Mouse (Mus musculus) gastrocnemius, postnatal 10 days (tissue): ENCODE measurements at regions not wholly inside any gene's neighbourhood (a gene's known extent, or its start where the extent isn't known, plus 50 kb on each side); places are given as distances from the start of the nearest gene placed in this dataset.
A peak's percentile ranks its signal among the peaks of the same experiment; 100 is the strongest.
"Not testable (repeated sequence)": the region's sequence is repeated elsewhere in the genome, so short reads cannot be mapped to it uniquely, and the experiment has no call there.

Experiments
- DNase-seq: peaks from one replicate; pipeline ENCODE4 v3.0.0; 2021; ENCODE audit warnings: mixed read lengths

- not testable (repeated sequence) for DNase-seq
These were observed 536.8 kb upstream of the Cntn5 start for GRCm38 (mm10) chr9:11441241-11441997.

DNA sequence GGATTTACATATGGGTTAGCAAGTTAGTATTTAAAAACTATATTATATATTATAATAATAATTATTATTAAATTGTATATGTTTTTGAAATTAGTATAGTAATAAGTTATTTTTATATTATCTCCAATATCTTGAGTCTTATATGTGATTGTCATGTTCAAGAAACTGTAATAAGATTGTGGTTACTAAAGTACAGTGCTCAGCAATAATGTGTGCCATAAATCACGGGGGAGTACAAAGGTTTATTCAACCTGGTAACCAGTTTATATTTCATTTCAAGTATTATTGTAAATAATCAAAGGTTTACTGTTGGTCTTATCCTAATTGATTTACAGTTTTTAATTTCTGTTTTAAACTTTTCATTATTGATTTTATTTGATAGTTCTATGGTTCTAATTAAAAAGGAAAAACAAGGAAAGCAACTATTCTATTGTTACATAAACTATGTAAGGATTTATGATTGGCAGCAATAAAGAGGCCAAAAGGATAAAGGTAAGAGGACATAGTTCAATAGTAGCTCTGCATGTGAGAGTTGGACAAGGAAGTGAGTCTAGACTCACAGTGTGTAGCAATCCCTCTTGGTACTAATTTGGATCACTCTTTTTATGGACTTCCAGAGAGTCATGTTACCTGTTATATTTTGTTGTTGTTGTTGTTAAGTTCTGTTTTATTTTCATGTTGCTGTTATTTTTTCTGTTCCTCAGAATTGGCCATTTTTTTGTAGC is 532.0 kb upstream of the Cntn5 start:
- DNase-seq, result no peak

DNA sequence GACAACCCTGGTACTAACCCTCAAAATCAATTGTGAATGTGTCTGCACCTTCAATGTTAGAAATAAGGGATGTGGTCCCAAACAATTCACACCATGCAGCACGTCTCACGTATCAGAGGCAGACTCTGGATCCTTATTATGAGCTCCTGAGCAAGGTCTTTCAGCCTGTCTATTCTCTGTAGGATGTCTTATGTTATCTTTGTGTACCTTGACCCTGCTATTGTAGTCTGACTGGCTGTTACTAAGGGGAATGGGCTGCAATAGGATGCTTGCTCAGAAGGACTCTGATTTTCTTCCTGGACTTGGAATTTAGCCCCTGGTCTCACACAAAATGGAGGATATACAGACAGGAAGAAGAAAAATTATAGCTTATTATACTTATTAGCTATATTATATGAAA is 531.4 kb upstream of the Cntn5 start:
- DNase-seq, result no peak

GRCm38 (mm10) chr9:11435019-11435418 is 530.4 kb upstream of the Cntn5 start:
- peak; percentile 9 for DNase-seq

DNA sequence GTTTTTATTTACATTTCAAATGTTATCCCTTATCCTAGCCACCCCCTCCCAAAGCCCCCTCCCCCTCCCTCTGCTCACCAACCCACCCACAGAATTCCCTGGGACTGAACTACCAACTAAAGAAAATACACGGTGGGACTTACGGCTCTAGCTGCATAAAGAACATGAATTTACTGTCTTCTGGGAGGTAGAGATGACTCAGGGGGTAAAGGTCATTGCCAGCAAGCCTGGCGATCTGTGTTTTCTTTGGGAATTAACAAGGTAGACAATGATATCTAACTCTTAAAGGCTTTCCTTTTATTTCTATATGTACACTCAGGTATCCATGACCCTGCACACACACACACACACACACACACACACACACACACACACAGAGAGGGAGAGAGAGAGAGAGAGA is 521.9 kb upstream of the Cntn5 start:
- no peak for DNase-seq

GRCm38 (mm10) chr9:11396829-11397228 is 492.3 kb upstream of the Cntn5 start:
- DNase-seq, result no peak

DNA sequence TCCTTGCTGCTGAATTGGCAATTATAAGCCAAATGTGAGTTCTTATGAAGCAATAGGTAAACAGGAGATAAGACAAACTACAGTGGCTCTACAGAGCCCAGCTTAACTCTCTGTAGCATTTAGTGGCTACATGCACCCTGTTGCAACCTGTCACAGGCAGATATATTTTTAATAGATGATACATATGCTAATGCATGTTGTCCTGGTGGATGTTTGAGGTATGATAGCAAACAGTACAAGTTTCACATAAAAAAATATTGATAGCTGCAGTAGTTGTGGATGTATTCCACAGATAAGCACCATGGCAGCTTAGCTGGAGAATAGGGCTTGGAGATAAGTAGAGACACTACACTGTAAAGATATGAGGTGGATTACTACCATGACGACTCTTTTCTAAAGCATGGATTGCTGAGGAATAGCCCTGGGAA is 477.1 kb upstream of the Cntn5 start:
- DNase-seq, result no peak

DNA sequence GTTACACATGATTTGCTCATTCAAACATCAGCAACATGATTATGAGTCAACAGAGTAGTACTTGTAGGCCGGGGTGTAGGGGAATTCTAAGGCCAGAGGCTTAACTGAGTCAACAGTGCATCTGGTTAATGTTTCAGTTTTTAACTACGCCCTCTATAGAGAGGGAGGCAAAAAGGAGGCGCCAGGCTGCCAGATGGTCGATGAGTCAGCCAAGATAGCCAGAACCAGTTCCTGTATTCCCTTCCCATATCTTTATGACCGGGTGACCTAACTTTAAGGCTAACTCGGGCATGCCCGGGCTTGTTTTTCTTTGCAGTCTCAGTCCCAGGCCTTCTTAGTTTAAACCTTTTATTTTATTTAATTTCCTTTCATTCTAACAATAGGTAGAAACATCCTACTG is 476.0 kb upstream of the Cntn5 start:
- no peak for DNase-seq

- no peak for DNase-seq
These were observed 473.5 kb upstream of the Cntn5 start for GRCm38 (mm10) chr9:11378046-11378445.

GRCm38 (mm10) chr9:11377586-11377985 is 473.0 kb upstream of the Cntn5 start:
- no peak for DNase-seq

DNA sequence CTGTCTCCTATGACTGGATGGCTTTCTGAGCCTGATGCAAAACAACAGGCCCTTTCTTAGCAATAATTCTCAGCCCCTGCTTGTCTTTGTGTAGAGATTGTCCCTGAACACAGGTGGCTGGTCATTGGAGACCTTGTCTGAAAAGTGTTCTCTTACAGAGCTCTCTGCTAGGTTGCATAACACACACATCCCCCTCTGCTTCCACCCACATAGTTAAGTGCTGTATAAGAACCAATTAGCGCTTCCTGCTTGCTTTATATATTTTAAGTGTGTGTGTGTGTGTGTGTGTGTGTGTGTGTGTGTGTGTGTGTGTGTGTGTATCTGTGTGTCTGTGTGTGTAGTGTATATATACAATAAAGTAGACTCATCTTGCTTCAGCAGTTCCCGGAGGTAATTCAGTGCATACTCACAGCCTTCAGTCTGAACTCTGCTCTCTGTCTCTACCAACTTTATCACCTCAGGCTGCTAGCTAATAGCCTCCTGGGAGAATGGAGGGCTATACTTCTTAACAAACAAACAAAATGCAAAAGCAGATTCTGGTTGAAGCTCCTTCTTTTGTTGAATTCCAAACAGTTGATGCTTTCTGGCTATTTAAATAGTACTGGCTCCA is 468.8 kb upstream of the Cntn5 start:
- no peak for DNase-seq

- no peak for DNase-seq
These were observed 463.5 kb upstream of the Cntn5 start for GRCm38 (mm10) chr9:11368056-11368455.

GRCm38 (mm10) chr9:11328900-11329299 is 424.3 kb upstream of the Cntn5 start:
- DNase-seq, result no peak

- no peak for DNase-seq
These were observed 412.6 kb upstream of the Cntn5 start for GRCm38 (mm10) chr9:11317221-11317620.

DNA sequence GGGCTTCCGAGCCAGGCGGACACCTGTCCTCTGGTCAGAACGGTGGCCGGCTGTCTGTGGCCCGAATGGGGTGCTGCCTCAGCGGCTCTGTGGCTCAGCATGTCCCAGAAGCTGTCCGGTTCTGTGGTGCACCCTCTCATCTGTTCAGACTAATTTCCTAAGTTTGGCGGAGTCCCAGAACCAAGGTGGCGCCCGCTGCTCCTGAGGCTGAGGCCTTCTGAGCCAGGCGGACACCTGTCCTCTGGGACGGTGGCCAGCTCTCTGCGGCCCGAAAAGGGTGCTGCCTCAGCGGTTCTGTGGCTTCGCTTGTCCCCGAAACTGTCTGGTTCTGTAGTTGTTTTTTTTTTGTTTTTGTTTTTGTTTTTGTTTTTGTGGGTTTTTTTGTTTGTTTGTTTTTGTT is 392.5 kb upstream of the Cntn5 start:
- DNase-seq, result not testable (repeated sequence)

DNA sequence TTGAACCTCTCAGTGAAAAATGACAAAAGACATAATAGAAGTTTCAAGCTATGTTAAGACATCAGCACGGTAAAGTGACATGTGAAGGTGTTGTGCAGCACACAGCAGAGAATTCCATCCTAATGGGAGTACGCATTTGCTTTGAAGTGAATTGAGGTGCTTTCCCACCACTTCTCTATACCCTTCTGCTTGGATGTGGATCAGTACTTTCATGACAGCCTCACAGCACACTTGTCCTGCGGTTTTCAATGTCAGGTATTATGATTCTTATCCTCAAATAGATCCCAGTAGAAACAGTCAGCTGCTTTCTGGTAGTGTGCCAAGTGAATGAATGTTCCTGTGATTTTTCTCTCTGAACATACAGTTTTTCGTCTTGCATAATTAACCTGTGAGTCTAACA is 380.6 kb upstream of the Cntn5 start:
- DNase-seq, result no peak

DNA sequence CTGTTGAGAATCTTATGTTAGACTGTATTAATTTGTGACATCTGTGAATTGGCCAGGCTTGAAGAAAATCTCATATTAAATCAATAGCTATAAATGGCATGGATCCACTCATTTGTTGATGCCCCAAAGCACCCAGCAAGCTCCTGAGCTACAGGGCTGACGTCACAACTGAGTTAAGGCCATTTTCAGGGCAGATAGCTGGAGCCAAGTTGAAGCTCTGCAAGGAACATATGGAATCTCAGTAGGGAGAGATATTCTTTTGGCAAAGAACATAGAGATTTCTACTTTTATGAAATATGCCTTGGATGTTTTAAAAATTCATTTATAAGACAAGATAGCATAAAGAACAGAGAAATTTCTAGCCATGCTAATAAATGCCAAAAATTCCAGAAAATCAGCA is 380.0 kb upstream of the Cntn5 start:
- DNase-seq, result no peak

DNA sequence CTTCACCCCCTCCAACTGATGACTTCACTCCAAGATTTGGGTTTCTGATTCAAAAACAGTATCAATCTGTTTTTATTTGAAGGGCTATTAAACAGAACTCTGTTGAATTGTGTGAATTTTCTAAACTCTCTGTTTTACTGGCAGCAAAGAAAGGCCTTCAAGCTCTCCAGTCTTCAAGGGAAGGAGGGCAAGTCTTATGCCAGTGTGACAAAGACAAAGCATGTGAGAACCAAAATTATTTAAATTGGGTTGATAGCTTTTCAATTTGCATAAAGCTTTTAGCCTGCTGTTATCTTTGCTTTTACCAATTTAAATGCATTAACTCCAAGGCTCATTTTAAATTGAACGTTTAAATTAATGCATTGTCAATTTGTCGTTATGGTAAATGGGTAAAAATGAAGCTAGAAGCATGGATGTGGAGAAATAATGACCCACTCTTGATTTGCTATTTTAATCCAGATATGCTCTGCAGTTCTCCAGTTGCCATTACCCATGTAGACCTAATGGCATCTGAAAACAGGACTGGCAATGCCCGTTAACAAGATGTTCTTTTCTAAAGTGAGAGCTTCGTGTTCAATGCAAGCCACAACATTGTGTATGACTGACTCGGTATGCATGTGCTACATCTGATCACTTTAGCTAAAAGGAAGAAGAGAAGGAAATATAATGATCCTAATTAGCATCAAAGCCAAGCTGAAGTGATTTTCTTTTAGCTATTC is 375.0 kb upstream of the Cntn5 start:
- DNase-seq, result no peak

DNA sequence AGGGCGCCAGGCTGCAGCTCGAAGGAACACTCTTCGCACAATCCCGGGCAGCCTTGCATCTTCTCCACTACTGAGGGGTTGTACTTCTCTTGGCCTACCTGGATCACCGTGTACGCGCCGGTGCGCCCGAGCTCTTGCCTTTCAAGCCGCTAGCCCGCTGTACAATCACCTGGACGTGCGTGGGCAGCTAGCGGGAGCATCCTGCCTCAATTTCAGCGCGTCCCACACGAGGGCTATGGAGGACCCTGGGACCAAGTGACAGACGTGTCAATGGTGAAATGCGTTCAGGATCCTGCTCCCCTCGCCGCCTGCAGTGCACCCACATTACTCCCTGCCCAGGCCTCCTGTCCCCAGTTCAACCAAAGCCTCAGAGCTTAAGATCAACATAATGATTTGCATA is 373.2 kb upstream of the Cntn5 start:
- no peak for DNase-seq

DNA sequence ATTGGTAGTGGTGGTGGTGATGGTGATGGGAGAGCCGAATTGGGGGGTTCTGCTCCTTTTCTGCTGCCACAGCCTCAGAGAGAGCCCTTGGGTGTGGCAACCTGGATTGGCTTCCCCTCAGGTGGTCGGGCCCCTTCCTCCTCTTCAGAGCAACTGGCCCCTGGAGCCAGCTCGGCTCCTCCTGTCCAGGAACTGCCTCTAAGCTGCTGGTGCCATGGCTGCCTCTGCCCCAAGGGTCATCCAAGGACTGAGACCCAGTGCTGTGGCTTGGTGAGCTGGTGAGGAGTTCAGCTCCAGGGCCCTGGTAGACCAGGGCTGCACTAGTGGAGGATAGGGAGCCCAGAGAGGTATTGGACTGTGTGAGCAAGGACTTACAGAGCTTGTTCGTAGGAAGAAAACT is 372.4 kb upstream of the Cntn5 start:
- no peak for DNase-seq

- no peak for DNase-seq
These were observed 352.3 kb upstream of the Cntn5 start for GRCm38 (mm10) chr9:11256848-11257247.

DNA sequence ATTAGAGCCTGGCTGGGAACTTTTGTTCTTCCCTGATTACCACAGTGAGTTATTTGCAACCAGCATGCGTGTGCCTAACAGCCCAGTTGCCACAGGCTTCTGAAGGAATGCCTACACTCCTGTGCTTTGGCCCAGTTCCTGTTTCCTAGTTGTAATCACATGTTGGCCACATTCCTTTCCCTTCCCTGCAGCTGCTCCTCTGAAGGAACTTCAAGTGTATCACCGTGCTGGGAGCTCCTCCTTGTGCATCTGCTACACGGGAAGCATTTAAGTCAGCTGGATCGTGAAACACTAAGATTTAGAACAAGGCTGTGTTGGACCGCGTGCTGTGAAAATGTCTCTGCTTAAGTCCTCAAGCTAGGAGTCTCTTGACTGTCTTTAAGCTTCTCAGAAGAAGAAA is 302.3 kb upstream of the Cntn5 start:
- DNase-seq, result peak; percentile 4

DNA sequence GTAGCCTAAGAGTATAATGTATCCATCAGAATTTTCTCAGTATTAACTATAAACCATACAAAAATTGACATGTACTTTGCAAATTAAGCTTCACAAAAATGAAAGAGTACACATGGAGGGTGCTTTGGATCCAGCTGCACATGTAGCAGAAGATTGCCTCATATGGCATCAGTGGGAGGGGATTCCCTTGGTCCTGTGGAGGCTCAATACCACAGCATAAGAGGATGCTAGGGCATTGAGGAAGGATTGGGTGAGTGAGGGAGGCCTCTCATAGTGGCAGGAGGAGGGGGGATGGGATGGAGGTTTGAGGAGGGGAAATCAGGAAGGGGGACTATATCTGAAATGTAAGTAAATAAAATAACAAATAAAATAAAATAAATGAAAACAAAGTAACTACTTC is 301.7 kb upstream of the Cntn5 start:
- DNase-seq, result no peak
